Mouse (Mus musculus): ENCODE results near the gene Higd1b. TPM values are rescaled to one million over a fixed set of nuclear protein-coding genes. Genes with fewer than 3 reads are reported as not detected.
A peak's percentile ranks its signal among the peaks of the same experiment; 100 is the strongest.

The Higd1b gene
- polyA plus RNA-seq, 1 experiment from 2014 or later = 30.0 TPM

- H3K9ac ChIP-seq = peak overlapping the region; percentile 99
- 6% methylated on average over 14 of the region's 14 CpGs for WGBS
- peaks cover 22% of the 10 kb centered on the region for H3K4me1 ChIP-seq
- H3K27ac ChIP-seq = peak overlapping the region; percentile 99
- peak overlapping the region; percentile 92 for H3K4me3 ChIP-seq
- H3K9me3 ChIP-seq = no peaks in the 10 kb centered on the region
- no peaks in the 10 kb centered on the region for H3K36me3 ChIP-seq
- peak overlapping the region; percentile 87 for H3K4me2 ChIP-seq
- no peak for ATAC-seq (ENCODE audit: borderline replicate concordance, extremely low read depth, low FRiP score, low TSS enrichment)
- no peaks in the 10 kb centered on the region for H3K27me3 ChIP-seq
Observed at GRCm38 (mm10) chr11:102819783-102820385, 15.8 kb upstream of the Higd1b start.

- no peaks in the 10 kb centered on the region for H3K9me3 ChIP-seq
- H3K4me1 ChIP-seq = peaks cover 20% of the 10 kb centered on the region
- no peak overlapping the region for H3K27ac ChIP-seq
- no peak overlapping the region for H3K4me3 ChIP-seq
- WGBS = 17% methylated on average over 3 of the region's 3 CpGs
- no peaks in the 10 kb centered on the region for H3K36me3 ChIP-seq
- H3K27me3 ChIP-seq = no peaks in the 10 kb centered on the region
- no peak overlapping the region for H3K9ac ChIP-seq
- H3K4me2 ChIP-seq = no peak overlapping the region
- ATAC-seq (ENCODE audit: borderline replicate concordance, extremely low read depth, low FRiP score, low TSS enrichment) = no peak
Observed at GRCm38 (mm10) chr11:102820432-102820831, 15.2 kb upstream of the Higd1b start.

GRCm38 (mm10) chr11:102821231-102821630 lies 14.4 kb upstream of the Higd1b start:
- no peak for ATAC-seq (ENCODE audit: borderline replicate concordance, extremely low read depth, low FRiP score, low TSS enrichment)
- Histone ChIP-seq H3K4me3 (no peak overlapping the region), H3K27me3 (no peaks in the 10 kb centered on the region), H3K36me3 (no peaks in the 10 kb centered on the region), H3K27ac (no peak overlapping the region), H3K9me3 (no peaks in the 10 kb centered on the region), H3K9ac (no peak overlapping the region), H3K4me2 (no peak overlapping the region), H3K4me1 (peaks cover 14% of the 10 kb centered on the region)
- 48% methylated on average over 6 of the region's 6 CpGs for WGBS

DNA sequence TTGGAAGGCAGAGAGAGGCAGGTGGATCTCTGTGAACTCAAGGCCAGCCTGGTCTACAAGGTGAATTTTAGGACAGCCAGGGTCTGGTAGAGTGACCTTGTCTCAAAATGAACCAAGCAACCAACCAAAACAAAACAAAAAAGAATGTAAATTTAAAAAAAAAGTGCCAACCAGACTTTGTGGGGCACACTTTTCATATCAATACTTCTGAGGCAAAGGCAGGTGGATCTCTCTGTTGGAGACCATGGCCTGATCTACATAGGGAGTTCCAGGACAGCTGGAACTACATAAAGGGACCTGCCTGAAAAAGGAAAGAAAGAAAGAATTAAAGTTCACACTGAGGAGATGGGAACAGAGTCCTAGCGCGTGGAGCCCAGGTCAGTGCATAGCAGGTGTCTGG lies 9.2 kb upstream of the Higd1b start:
- Histone ChIP-seq H3K4me3 (no peak overlapping the region), H3K4me2 (no peak overlapping the region), H3K27ac (no peak overlapping the region), H3K4me1 (0 out of 2 replicates have a peak, but pooled peaks cover 4% of the 10 kb centered on the region), H3K9me3 (no peaks in the 10 kb centered on the region), H3K9ac (no peak overlapping the region), H3K27me3 (no peaks in the 10 kb centered on the region), H3K36me3 (no peaks in the 10 kb centered on the region)
- ATAC-seq (ENCODE audit: borderline replicate concordance, extremely low read depth, low FRiP score, low TSS enrichment) = no peak
- 64% methylated on average over 2 of the region's 2 CpGs for WGBS

GRCm38 (mm10) chr11:102827097-102827496 lies 8.6 kb upstream of the Higd1b start:
- WGBS = 53% methylated on average over 4 of the region's 4 CpGs

DNA sequence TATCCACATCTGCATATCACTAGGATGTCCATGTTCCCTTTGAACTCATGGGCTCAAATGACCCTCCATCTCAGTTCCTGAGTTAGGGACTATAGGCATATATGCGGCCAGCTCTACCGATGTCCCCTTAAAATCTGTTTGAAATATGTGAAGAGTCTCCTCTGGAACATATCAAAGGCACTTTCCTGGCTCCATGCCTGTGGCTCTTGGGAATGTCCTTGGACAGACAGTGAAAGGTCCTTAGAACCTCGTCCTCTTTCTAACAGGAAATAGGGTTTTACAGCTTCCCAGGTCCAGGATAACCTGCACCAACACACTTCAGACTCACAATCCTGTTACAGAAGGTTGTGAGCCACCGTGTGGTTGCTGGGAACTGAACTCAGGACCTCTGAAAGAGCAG lies 5.4 kb upstream of the Higd1b start:
- Histone ChIP-seq H3K27me3 (no peaks in the 10 kb centered on the region), H3K27ac (no peak overlapping the region), H3K36me3 (no peaks in the 10 kb centered on the region), H3K9ac (no peak overlapping the region), H3K4me1 (peaks cover 16% of the 10 kb centered on the region; the same call in 1 of the 2 replicates), H3K4me2 (no peak overlapping the region), H3K4me3 (no peak overlapping the region), H3K9me3 (no peaks in the 10 kb centered on the region)
- WGBS = 46% methylated on average over 4 of the region's 4 CpGs
- no peak for ATAC-seq (ENCODE audit: borderline replicate concordance, extremely low read depth, low FRiP score, low TSS enrichment)

More at GRCm38 (mm10) chr11:102827097-102827496, 8.6 kb upstream of the Higd1b start:
- no peaks in the 10 kb centered on the region for H3K27me3 ChIP-seq
- no peak overlapping the region for H3K4me2 ChIP-seq
- H3K9ac ChIP-seq = no peak overlapping the region
- no peak overlapping the region for H3K27ac ChIP-seq
- H3K9me3 ChIP-seq = no peaks in the 10 kb centered on the region
- no peak for ATAC-seq (ENCODE audit: borderline replicate concordance, extremely low read depth, low FRiP score, low TSS enrichment)
- peaks cover 4% of the 10 kb centered on the region; the same call in 1 of the 2 replicates for H3K4me1 ChIP-seq
- no peaks in the 10 kb centered on the region for H3K36me3 ChIP-seq
- H3K4me3 ChIP-seq = no peak overlapping the region

GRCm38 (mm10) chr11:102832700-102833297 lies 2.9 kb upstream of the Higd1b start:
- peak; percentile 36; the same call in 1 of the 2 replicates for ATAC-seq (ENCODE audit: borderline replicate concordance, extremely low read depth, low FRiP score, low TSS enrichment)
- Histone ChIP-seq H3K4me2 (0 out of 2 replicates have a peak overlapping the region, but pooled peaks have one; percentile 23), H3K27me3 (no peaks in the 10 kb centered on the region), H3K9me3 (no peaks in the 10 kb centered on the region), H3K4me1 (peaks cover 16% of the 10 kb centered on the region; the same call in 1 of the 2 replicates), H3K27ac (peak overlapping the region; percentile 75), H3K36me3 (0 out of 2 replicates have a peak, but pooled peaks cover 13% of the 10 kb centered on the region), H3K4me3 (no peak overlapping the region), H3K9ac (no peak overlapping the region)
- WGBS = 45% methylated on average over 18 of the region's 18 CpGs

- Histone ChIP-seq H3K4me1 (peaks cover 16% of the 10 kb centered on the region; the same call in 1 of the 2 replicates), H3K4me3 (no peak overlapping the region), H3K4me2 (no peak overlapping the region), H3K9me3 (no peaks in the 10 kb centered on the region), H3K9ac (no peak overlapping the region), H3K36me3 (peaks cover 27% of the 10 kb centered on the region), H3K27me3 (no peaks in the 10 kb centered on the region), H3K27ac (no peak overlapping the region)
- peak; percentile 36; the same call in 1 of the 2 replicates for ATAC-seq (ENCODE audit: borderline replicate concordance, extremely low read depth, low FRiP score, low TSS enrichment)
- WGBS = 79% methylated on average over 10 of the region's 10 CpGs
Observed at GRCm38 (mm10) chr11:102834219-102834618, 1.4 kb upstream of the Higd1b start.

- H3K4me3 ChIP-seq = no peak overlapping the region
- H3K9me3 ChIP-seq = no peaks in the 10 kb centered on the region
- no peak overlapping the region for H3K9ac ChIP-seq
- no peak overlapping the region for H3K4me2 ChIP-seq
- H3K36me3 ChIP-seq = peaks cover 44% of the 10 kb centered on the region
- 77% methylated on average over 9 of the region's 9 CpGs for WGBS
- ATAC-seq (ENCODE audit: borderline replicate concordance, extremely low read depth, low FRiP score, low TSS enrichment) = no peak
- H3K27ac ChIP-seq = no peak overlapping the region
- no peaks in the 10 kb centered on the region for H3K27me3 ChIP-seq
- H3K4me1 ChIP-seq = peaks cover 14% of the 10 kb centered on the region; the same call in 1 of the 2 replicates
Observed at GRCm38 (mm10) chr11:102836146-102836545, 497 bp downstream of the Higd1b start.

- Histone ChIP-seq H3K36me3 (peaks cover 55% of the 10 kb centered on the region), H3K9me3 (no peaks in the 10 kb centered on the region), H3K4me1 (peaks cover 9% of the 10 kb centered on the region; the same call in 1 of the 2 replicates), H3K4me3 (no peak overlapping the region), H3K27ac (no peak overlapping the region), H3K27me3 (no peaks in the 10 kb centered on the region), H3K9ac (no peak overlapping the region), H3K4me2 (no peak overlapping the region)
- ATAC-seq (ENCODE audit: borderline replicate concordance, extremely low read depth, low FRiP score, low TSS enrichment) = no peak
- WGBS = 83% methylated on average over 1 of the region's 1 CpGs
Observed at GRCm38 (mm10) chr11:102837385-102837784, 1.7 kb downstream of the Higd1b start.

DNA sequence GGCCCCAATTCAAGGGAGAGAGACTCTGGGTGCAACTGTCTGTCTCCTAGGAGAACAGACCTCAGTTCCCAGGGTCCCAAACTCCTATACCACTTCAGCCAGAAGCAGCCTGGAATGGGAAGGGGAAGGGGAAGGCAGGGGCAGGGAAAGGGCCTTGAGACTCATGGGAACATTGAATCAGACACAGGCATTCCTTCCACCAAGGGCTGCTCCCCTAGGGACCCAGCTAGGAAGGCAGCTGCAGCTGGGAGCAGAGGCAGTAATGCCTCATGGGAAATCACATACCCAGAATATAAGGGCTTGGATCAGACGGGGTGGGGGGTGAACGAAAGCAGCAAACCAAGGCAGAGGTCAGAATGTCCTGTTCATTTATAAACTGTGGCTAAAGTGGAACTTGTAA lies 2.5 kb downstream of the Higd1b start:
- no peaks in the 10 kb centered on the region for H3K27me3 ChIP-seq
- 0 out of 2 replicates have a peak, but pooled peaks cover 2% of the 10 kb centered on the region for H3K4me1 ChIP-seq
- no peak overlapping the region for H3K9ac ChIP-seq
- H3K36me3 ChIP-seq = peaks cover 62% of the 10 kb centered on the region
- no peak for ATAC-seq (ENCODE audit: borderline replicate concordance, extremely low read depth, low FRiP score, low TSS enrichment)
- WGBS = 74% methylated on average over 2 of the region's 2 CpGs
- no peaks in the 10 kb centered on the region for H3K9me3 ChIP-seq
- no peak overlapping the region for H3K4me3 ChIP-seq
- no peak overlapping the region for H3K4me2 ChIP-seq
- no peak overlapping the region for H3K27ac ChIP-seq

DNA sequence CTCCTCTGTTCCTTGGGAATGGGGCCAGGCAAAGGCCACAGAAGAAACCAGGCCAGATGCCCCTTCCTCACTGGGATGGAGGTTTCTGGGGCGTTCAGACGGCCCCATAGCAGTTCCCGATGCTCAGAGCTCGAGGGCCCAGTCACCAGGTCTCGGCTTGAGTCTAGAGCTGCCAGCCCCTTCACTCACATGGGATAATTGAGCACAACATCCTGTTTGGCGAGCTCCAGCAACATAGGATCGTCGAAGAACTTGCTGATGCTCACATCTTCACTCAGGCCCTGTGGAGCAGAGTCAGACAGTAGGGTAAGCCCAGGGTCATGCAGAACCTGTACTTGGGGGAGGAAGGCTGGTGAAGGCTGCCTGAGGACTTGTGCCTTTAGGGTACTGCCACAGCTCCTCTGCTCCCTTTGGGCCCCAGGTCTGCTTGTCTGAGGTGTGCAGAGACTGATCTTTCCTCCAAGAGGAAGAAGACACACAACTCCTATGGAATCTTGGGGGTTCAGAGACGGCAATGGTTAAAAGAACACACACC lies 3.0 kb downstream of the Higd1b start:
- no peaks in the 10 kb centered on the region for H3K9me3 ChIP-seq
- no peaks in the 10 kb centered on the region for H3K27me3 ChIP-seq
- H3K27ac ChIP-seq = peak overlapping the region; percentile 13; the same call in 1 of the 2 replicates
- WGBS = 79% methylated on average over 9 of the region's 9 CpGs
- no peak overlapping the region for H3K9ac ChIP-seq
- ATAC-seq (ENCODE audit: borderline replicate concordance, extremely low read depth, low FRiP score, low TSS enrichment) = no peak
- no peak overlapping the region for H3K4me3 ChIP-seq
- peaks cover 67% of the 10 kb centered on the region for H3K36me3 ChIP-seq
- H3K4me2 ChIP-seq = no peak overlapping the region; the same call in 1 of the 2 replicates
- H3K4me1 ChIP-seq = no peaks in the 10 kb centered on the region

All from lung, embryonic 15.5 days (tissue).